Mouse (Mus musculus): ENCODE data around the gene Isca1. TPM values are rescaled to one million over a fixed set of nuclear protein-coding genes. Genes with fewer than 3 reads are reported as not detected.
"Not testable (repeated sequence)": the region's sequence is repeated elsewhere in the genome, so short reads cannot be mapped to it uniquely, and the experiment has no call there.

Gene Isca1
- total RNA-seq, 2 experiments from 2014 or later, result 331 to 663 TPM

GRCm38 (mm10) chr13:59756906-59757305 lies 12.7 kb downstream of the Isca1 start:
- no peak for ATAC-seq (replicated peaks; ENCODE audit: low FRiP score, poor library complexity, severe bottlenecking)

GRCm38 (mm10) chr13:59750310-59750709 lies 19.3 kb downstream of the Isca1 start:
- ATAC-seq (replicated peaks; ENCODE audit: low FRiP score, poor library complexity, severe bottlenecking), result no peak

GRCm38 (mm10) chr13:59746711-59747110 lies 22.9 kb downstream of the Isca1 start, which contains the start of gene 1700014D04Rik:
Gene 1700014D04Rik, minus strand, starts transcription at chr13:59746752.
- ATAC-seq (replicated peaks; ENCODE audit: low FRiP score, poor library complexity, severe bottlenecking), result no peak

GRCm38 (mm10) chr13:59746164-59746563 lies 23.4 kb downstream of the Isca1 start:
- no peak for ATAC-seq (replicated peaks; ENCODE audit: low FRiP score, poor library complexity, severe bottlenecking)

- ATAC-seq (replicated peaks; ENCODE audit: low FRiP score, poor library complexity, severe bottlenecking), result no peak
Measured at GRCm38 (mm10) chr13:59745462-59745861, 24.1 kb downstream of the Isca1 start.

- ATAC-seq (replicated peaks; ENCODE audit: low FRiP score, poor library complexity, severe bottlenecking), result no peak
Measured at GRCm38 (mm10) chr13:59741697-59742096, 27.9 kb downstream of the Isca1 start.

- ATAC-seq (replicated peaks; ENCODE audit: low FRiP score, poor library complexity, severe bottlenecking), result no peak
Measured at GRCm38 (mm10) chr13:59741096-59741495, 28.5 kb downstream of the Isca1 start.

GRCm38 (mm10) chr13:59739397-59739796 lies 30.2 kb downstream of the Isca1 start:
- peak; percentile 69 for ATAC-seq (replicated peaks; ENCODE audit: low FRiP score, poor library complexity, severe bottlenecking)

GRCm38 (mm10) chr13:59738455-59738854 lies 31.2 kb downstream of the Isca1 start:
- ATAC-seq (replicated peaks; ENCODE audit: low FRiP score, poor library complexity, severe bottlenecking), result peak; percentile 77

- peak; percentile 22 for ATAC-seq (replicated peaks; ENCODE audit: low FRiP score, poor library complexity, severe bottlenecking)
Measured at GRCm38 (mm10) chr13:59735190-59735589, 34.4 kb downstream of the Isca1 start.

- not testable (repeated sequence) for ATAC-seq (replicated peaks; ENCODE audit: low FRiP score, poor library complexity, severe bottlenecking)
Measured at GRCm38 (mm10) chr13:59734347-59734746, 35.3 kb downstream of the Isca1 start.

- no peak for ATAC-seq (replicated peaks; ENCODE audit: low FRiP score, poor library complexity, severe bottlenecking)
Measured at GRCm38 (mm10) chr13:59733936-59734335, 35.7 kb downstream of the Isca1 start.

GRCm38 (mm10) chr13:59731652-59732051 lies 38.0 kb downstream of the Isca1 start, which contains the start of gene Spata31d1d:
Gene Spata31d1d, minus strand, starts transcription at chr13:59731752.
- ATAC-seq (replicated peaks; ENCODE audit: low FRiP score, poor library complexity, severe bottlenecking), result no peak

- peak; percentile 84 for ATAC-seq (replicated peaks; ENCODE audit: low FRiP score, poor library complexity, severe bottlenecking)
Measured at GRCm38 (mm10) chr13:59728378-59729093, 41.1 kb downstream of the Isca1 start.

- ATAC-seq (replicated peaks; ENCODE audit: low FRiP score, poor library complexity, severe bottlenecking), result no peak
Measured at GRCm38 (mm10) chr13:59726139-59726867, 43.3 kb downstream of the Isca1 start.

GRCm38 (mm10) chr13:59722089-59722488 lies 47.5 kb downstream of the Isca1 start:
- not testable (repeated sequence) for ATAC-seq (replicated peaks; ENCODE audit: low FRiP score, poor library complexity, severe bottlenecking)

- no peak for ATAC-seq (replicated peaks; ENCODE audit: low FRiP score, poor library complexity, severe bottlenecking)
Measured at GRCm38 (mm10) chr13:59719475-59719874, 50.1 kb downstream of the Isca1 start.

GRCm38 (mm10) chr13:59718857-59719440 lies 50.7 kb downstream of the Isca1 start:
- ATAC-seq (replicated peaks; ENCODE audit: low FRiP score, poor library complexity, severe bottlenecking), result not testable (repeated sequence)

GRCm38 (mm10) chr13:59713710-59714109 lies 55.9 kb downstream of the Isca1 start:
- no peak for ATAC-seq (replicated peaks; ENCODE audit: low FRiP score, poor library complexity, severe bottlenecking)

- ATAC-seq (replicated peaks; ENCODE audit: low FRiP score, poor library complexity, severe bottlenecking), result not testable (repeated sequence)
Measured at GRCm38 (mm10) chr13:59711984-59712383, 57.6 kb downstream of the Isca1 start, which contains the start of gene Spata31d1b. Gene Spata31d1b, plus strand, starts transcription at chr13:59712284.
